Mouse (Mus musculus): ENCODE data around the gene B3gat3. TPM values are rescaled to one million over a fixed set of nuclear protein-coding genes. Genes with fewer than 3 reads are reported as not detected.

B3gat3 gene
- polyA plus RNA-seq (2017; shearing (Covaris generic)), result 10 to 100 TPM; 52.1 to 63.5 TPM

DNA sequence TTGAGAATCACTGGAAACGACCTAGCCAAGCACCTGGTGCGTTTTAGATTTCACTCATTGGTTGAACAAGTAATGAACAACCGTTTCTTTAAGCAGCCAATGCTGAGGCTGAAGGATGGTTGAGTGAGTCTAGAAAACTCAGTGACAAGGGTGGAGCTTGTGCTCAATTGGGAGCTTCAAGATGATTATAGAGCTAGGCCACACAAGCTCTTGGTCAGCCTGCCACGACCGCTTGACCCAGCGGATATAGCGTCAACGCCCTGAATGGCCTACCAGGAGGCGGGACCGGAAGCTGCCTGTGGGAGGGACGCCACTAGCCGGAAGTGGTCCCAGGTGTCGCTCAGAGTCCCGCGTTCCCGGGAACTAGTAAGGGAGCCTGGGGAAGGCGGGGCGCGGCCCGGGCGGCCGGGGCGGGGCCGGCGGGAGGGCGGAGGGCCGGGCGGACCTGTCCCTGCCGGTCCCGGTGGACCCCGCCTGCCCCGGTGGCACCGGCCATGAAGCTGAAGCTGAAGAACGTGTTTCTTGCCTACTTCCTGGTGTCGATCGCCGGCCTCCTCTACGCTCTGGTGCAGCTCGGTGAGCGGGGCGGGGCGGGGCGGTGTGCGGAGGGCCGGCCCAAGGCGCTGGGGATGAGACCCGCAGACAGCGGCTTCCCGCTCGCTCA is at the start of gene B3gat3:
B3gat3 (plus strand) TSS at position 302 of the 664 bp plus-strand sequence.

DNA sequence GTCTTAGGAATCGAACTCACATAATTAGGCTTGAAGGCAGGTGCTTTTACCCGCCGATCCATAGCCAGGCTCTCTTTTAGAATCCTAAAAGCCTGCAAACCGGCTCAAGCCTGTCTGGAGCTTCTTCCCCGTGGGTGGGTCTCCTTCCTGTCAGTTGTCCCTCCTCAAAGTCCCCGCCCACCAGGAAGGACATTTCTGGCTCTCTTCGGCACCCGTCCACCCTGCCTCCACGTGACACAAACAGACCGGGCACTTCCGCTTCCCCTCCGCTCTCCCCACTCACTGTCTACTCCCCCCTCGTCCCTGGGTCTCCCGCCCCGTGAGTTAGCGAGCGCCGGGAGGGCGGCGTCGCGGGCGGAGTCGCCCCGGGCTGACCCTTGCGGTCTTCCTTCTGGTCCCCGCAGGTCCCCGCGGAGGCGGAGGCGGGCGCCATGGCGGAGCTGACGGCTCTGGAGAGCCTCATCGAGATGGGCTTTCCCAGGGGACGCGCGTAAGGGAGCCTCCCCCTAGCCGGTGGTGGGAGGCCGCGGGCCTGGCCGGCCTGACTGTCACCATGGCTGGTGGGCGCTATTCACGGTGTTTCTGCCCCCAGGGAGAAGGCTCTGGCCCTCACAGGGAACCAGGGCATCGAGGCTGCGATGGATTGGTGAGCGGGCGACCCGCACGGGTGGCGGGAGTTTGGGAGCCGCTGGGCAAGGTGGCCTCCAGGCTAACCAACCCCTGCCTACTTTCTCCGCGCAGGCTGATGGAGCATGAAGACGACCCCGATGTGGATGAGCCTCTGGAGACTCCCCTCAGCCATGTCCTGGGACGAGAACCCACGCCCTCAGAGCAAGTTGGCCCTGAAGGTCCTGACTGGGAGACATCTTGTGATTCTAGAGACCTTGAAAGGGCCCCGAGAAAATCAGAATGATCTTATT is 48.6 kb upstream of the B3gat3 start, which contains the start of gene Ubxn1:
Ubxn1 (plus strand) TSS at position 230 of the 920 bp plus-strand sequence.

DNA sequence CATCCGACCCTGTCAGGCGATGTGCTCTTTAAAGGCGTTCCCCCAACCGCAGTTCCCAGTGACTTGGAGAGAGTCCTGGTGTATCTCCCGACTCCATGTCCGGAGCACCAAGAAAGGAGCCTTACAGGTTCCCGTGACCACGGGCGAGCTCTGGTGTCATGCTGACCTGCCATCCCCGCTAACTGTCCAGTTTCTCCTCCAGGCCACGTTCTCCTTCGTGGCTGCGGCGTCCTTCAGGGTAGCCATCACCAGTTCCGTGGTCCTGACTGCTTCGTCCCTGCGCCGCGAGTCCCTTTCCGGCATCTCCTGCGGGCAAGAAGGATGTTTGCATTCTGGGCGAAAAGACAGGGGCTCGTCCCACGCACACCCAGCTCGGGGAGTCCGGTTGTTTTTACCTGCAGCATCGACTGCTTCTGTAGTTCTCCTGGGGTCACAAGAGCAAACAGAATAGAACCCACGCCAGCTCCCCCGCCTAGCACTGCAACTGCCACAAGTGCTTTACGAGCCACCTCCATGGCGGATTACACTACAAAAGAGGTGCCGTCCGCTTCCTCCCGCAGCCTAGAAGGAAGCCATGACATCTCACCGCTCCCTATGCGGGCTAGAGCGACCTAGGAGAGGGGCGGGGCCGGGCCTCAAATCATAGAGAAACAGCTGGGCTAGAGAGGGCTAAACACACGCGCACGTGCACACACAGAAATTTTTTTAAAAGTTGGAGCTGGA is 39.7 kb upstream of the B3gat3 start, which contains the start of gene Uqcc3:
Uqcc3 (minus strand) TSS at position 613 of the 723 bp plus-strand sequence.

DNA sequence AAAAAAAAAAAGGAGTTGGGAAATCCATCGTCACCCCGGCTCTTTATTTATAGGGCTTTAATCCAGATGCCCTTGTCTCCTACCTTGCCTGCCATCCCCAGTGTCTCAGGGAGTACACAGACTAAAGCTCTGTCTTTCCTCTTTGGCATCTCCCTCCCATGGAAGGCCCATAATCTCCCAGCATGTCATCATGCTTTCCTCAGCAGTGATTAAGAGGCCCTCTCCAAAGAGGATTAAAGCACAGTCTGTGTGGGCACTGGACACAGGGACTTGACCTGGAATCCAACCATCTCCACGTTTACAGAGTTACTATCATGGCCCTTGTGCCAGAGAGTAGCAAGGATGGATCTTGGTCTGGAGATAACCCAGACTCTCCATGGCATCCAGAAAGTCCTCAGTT is 36.6 kb upstream of the B3gat3 start, which contains the start of the genes Lbhd1 and Gm49403:
Lbhd1 (plus strand) TSS at position 117 of the 400 bp plus-strand sequence.
Gm49403 (plus strand) TSS at position 315 of the 400 bp plus-strand sequence.

DNA sequence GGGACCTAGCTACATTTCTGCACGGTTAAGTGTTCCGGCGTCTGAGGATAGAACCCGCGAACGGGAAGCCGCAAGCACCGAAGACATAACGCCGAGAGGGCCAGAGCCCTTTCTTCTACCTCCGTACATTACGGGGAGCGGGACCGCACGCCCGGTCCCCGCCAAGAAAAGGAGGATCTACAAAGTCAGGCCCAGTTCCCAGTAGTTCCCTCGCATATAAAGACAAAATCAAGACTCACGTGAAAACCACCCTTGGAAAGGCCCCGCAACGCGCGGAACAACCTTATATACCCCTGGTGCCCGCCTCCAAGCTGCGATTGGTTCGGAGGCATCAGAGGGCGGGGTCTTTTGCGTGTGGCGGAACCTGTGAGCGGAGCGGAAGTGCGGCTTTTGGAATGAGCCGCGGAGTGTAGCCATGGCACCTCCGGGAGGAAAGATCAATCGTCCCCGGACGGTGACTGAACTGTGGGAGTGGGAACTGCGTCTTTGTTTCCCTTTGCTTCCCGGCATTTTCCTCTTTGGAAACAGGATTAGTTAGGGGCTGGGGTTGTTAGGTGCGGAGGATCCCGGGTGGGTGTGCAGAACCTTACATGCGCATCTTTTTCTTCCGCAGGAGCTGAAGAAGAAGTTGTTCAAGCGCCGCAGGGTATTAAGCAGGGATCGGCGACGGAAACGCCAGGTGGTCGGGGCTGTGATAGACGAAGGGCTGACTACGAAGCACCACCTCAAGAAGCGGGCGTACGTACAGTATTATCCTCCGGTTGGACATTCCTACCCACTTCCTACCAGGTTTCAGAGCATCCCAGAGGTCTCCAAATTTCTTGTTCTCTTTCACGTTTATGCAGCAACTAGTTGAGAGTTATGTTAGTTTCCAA is 31.4 kb upstream of the B3gat3 start, which contains the start of the genes 1810009A15Rik and Gm49416:
1810009A15Rik (plus strand) TSS at position 343 of the 875 bp plus-strand sequence.
Gm49416 (plus strand) TSS at position 416 of the 875 bp plus-strand sequence.

DNA sequence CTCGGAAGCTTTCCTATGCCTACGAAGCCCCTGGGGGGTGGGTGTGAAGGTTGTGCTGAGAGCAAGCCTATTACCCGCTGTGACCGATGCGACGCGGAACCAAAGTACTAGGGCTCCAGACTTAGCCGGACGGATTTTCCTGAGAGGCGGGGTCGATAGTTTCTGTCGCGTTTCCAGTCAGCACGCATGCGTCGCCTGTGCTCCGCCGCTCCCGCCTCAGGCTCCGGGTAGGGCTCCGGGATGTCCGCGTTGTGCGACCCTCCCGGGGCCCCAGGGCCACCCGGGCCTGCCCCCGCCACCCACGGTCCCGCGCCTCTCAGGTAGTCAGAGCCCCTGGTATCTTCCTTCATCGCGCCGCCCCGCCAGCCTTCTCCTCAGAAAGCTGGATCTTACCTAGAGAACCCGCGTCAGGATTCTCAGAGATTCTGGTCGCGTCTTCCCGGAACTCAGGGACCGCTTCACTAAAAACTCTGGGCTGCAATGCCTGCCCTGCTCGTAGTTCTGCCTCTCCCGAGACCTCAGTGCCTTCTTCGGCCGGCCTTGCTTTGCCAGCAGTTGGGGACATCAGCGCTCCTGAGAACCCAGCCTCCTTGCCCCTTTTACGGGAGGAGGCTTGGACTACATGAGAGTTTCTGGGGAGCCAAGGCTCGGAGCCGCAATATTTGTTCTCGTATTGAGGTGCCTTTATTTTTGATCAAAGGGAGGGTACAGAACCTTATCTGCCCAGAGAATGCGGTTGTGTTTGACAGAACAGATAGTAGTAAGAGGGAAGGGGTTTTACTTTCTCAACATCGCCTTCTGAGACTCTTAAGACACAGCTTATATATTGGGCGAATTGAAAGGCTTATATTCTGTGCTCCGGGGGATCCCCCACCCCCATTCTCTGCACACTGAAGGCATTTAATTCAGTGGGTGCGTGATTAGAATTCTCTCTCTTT is 27.1 kb upstream of the B3gat3 start, which contains the start of gene Ints5:
Ints5 (plus strand) TSS at position 177 of the 938 bp plus-strand sequence.

DNA sequence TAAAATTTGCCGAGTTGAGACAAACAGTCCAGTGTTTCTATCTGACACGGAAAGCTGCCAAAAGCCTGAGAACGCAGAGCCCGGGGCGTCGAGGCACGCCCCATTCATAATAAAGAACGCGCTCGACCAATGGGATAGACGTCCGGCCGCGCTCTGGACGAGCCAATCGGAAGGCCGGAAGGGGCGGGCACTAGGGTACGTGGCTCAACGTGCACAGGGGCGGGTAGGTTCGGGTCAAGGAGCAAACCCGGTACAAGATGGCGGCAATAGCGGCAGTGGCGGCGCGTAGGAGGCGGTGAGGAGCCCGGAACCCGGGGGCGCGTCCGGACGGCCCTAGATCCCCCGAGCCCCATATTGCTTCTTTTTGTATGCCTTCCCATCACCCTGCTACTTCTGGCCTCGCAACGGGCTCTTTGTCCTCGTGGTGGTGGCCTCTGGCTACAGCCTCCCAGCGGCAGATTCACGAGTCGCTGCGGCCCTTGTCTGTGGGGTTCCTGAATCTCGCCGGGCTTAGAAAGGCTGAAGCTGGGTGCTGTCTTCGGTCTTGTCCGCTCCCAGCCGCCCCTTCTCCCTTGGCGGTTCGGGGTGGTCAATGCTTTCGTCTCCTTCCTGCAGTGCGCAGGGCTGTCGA is 22.2 kb upstream of the B3gat3 start, which contains the start of gene Ganab:
Ganab (plus strand) TSS at position 207 of the 631 bp plus-strand sequence.

DNA sequence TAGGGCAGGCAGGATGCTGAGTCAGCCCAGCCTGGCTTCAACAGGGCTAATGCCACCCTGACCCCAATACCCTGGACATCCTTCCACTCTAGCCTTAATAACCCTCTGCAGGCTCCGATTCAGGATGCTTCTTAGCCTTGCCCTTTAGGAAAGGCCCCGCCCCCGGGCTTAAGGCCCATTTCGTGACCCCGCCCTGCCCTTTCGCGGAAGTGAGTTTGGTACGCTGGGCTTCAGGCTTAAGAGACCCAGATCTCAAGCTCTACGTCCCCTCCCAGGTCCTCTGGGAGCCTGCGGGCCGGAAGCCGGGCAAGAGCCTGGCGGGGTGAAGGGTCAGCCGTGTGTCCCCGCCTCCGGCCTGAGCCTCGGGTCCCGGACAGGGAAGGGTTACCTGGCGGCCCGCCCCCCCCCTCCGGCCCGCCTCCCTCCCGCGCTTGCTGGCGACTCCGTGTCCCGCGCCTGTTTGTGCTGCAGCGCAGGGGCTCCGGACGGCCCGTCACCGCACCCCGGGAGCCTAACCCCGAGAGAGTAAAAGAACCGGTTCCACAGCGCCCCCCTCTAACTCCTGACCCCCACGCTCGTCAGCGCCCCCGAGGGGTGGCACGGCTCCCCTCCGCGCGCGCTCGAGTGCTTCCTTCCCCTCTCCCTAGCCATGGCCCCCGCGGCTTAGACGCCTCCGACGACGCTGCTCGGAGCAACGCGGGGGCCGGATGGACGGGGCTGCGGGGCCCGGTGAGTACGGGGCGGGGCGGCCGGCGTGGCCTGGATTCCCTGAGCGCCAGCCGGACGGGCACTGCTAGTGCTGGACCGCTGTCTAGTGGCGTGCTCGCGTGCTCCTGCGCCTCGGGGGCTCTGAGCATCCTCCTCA is 9.3 kb downstream of the B3gat3 start, which contains the start of the genes Rom1 and Eml3:
Rom1 (minus strand) TSS at position 133 of the 865 bp plus-strand sequence.
Eml3 (plus strand) TSS at position 329 of the 865 bp plus-strand sequence.

DNA sequence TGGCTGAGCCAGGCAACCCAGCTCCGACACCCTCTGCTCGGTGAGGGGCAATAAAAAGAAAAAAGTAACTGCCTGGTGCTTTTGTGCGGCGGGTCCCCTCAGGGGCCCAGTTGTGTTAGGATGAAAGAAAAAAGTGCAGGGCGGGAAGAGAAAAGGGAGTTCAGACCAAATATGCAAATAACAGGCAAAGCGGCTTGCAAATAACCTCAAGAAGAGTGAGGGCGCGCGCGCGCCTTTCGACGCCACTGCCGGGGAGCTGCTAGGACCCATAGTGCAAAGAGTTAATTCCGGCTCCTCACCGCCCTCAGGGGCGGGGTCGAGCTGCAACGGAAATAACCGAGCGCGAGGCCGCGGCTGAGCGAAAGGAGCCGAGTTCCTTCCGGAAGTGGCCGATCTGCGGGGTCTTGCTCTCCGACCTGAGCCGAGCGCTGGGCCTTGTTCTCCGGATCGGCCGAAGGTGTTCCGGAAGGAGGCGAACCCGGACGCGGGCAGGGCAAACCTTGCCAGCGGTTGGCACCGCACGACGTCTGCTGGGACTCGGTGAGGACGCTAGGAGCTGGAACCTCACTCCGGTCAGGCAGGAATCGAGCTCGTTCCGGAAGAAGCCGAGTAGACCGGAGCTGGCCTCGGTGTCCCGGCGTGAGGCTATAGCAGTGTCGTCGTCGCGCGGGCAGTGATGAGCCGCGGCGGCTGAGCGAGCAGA is 21.5 kb downstream of the B3gat3 start, which contains the start of gene Mta2:
Mta2 (plus strand) TSS at position 361 of the 703 bp plus-strand sequence.

DNA sequence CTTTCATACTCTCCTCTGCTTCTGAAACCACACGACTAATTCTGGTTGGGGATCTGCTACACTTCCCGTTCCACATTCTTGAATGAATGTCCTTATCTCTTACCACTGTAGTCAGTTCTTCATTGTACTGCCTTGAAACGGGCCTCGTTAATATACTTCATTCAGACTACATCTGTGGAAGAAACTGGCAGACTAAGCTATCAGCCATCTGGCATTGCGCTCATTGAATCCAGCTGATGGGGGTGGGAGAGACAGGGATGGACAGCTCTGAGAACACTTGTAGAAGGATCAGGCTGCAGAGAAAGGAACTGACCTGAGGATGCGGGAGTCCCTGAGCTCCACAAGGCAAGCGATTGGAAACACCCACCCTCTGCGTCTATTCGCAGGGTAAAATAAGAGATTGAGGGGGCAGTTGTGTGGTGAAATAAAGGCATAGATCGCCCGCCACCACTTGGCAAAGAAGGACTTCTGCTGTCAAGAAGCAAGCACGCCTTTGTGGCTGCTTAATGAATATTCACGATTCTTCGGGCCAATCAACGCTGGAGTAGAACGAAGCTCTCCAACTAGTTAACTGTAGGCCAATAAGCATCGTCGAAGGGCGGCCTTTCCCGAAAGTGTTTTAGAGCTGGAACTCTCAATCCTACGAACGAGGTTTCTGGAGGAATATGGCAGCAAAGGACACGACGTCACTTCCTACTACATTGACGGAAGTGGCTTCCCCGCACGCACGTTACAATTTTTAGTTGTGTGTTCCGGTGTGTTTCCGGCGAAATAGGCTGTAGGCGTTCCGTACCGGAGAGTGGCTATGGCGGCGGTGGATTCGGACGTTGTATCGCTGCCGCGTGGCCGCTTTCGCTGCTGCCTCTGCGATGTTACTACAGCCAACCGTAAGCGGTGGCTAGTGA is 33.2 kb downstream of the B3gat3 start, which contains the start of gene Tut1:
Tut1 (plus strand) TSS at position 713 of the 905 bp plus-strand sequence.

DNA sequence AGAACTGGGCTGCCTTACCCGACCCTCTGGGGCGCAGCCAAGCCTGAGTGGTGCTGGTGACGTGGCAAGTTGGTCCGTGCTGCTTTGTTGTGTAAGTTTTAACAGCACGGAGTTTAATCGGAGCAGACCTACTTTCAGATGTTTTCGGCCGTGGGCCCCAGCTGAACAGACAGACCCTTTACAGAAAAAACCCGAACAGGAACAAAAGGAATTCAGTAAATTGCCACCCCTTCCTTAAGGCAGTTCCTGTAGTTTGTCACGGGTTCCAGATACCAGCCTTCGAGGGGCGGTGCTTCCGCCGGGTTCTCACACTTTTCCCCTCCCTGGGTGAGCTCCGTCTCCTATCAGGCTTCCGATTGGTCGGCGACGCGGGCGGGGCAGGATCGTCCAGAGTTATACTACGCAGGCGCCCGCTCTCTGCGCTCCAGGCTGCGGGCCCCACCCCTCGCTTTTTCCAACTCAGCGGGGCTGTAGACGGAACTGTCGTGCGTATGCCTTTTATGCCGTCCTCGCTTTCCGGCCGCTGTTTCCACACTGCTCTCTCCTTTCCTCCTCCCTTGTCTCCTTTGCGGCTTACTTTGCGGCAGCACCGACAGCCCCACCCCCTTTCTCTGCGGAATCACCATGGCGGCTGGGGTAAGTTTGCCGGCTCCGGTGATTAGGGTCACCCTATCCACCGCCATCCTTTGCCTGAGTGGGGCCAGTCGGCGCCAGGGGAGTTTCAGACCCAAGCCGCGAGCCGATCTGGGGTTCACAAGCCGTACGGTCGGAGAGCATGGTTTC is 46.6 kb downstream of the B3gat3 start, which contains the start of gene Eef1g:
Eef1g (plus strand) TSS at position 452 of the 783 bp plus-strand sequence.

Data from inflammation-experienced regulatory T-cells (primary cell).